ENCODE assay signal across 21 mouse cellular contexts in the genomic region with DNA sequence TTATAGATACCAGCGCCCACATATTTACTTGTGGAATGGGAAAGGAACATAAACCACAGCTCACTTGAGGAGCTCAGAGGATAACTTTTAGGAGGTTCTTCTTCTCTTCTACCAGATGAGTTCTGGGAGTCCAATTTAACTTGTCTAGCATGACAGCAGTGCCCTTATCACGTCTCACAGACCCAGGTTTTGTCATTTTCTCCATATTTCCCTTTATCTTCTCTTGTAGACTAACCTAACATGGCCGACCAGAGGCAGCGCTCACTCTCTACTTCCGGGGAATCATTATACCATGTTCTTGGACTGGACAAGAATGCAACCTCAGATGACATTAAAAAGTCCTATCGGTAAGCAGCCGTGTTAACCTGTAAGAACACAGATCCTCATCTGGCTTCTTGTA. TPM values are rescaled to one million over a fixed set of nuclear protein-coding genes. Genes with fewer than 3 reads are reported as not detected.
DNase-seq lines count a peak whose midpoint lies in the region; ATAC-seq and TF ChIP-seq lines count a peak whose summit lies in the region.
"Had no signal": no experiment of that assay in that cellular context is flagged by ENCODE, and none has a peak within 500 bp of the region (broad histone marks: within the 10 kb centered on the region; RNA-seq: fewer than 3 reads in every experiment).

No protein-coding gene starts in this region.

- no peaks in the 10 kb centered on the region for H3K9me3 ChIP-seq in liver, embryonic 12.5 days (replicated peaks)
- H3K9me3 ChIP-seq in liver, embryonic 16.5 days (replicated peaks; ENCODE audit: control insufficient read depth, low read length), result no peaks in the 10 kb centered on the region
- no peaks in the 10 kb centered on the region for H3K9me3 ChIP-seq in forebrain, postnatal 0 days (ENCODE audit: low read length)
- no peaks in the 10 kb centered on the region for H3K9me3 ChIP-seq in hindbrain, embryonic 16.5 days (ENCODE audit: control insufficient read depth, low read length)
- no peaks in the 10 kb centered on the region for H3K9me3 ChIP-seq in intestine, embryonic 16.5 days (ENCODE audit: control insufficient read depth, low read length)
- H3K9me3 ChIP-seq: embryonic facial prominence, embryonic 10.5 days; forebrain, embryonic 15.5 days; hindbrain, embryonic 12.5 days had no signal

- peaks cover 63% of the 10 kb centered on the region for H3K4me1 ChIP-seq in liver, embryonic 12.5 days
- H3K4me1 ChIP-seq in liver, embryonic 16.5 days (ENCODE audit: control insufficient read depth, low read depth, low read length), result peaks cover 14% of the 10 kb centered on the region
- no peaks in the 10 kb centered on the region for H3K4me1 ChIP-seq in forebrain, postnatal 0 days (ENCODE audit: insufficient read depth)
- no peaks in the 10 kb centered on the region for H3K4me1 ChIP-seq in hindbrain, embryonic 16.5 days (ENCODE audit: control insufficient read depth, insufficient read depth, low read depth, low read length)
- no peaks in the 10 kb centered on the region for H3K4me1 ChIP-seq in intestine, embryonic 16.5 days (ENCODE audit: control insufficient read depth, insufficient read depth, low read length)
- H3K4me1 ChIP-seq: embryonic facial prominence, embryonic 10.5 days; forebrain, embryonic 15.5 days; hindbrain, embryonic 12.5 days had no signal

- peaks cover 61% of the 10 kb centered on the region for H3K36me3 ChIP-seq in liver, embryonic 12.5 days
- peaks cover 37% of the 10 kb centered on the region for H3K36me3 ChIP-seq in liver, embryonic 16.5 days (ENCODE audit: control insufficient read depth, insufficient read depth)
- H3K36me3 ChIP-seq in forebrain, postnatal 0 days (ENCODE audit: insufficient read depth), result peaks cover 47% of the 10 kb centered on the region
- peaks cover 32% of the 10 kb centered on the region for H3K36me3 ChIP-seq in hindbrain, embryonic 16.5 days (ENCODE audit: control insufficient read depth, insufficient read depth, low read length)
- H3K36me3 ChIP-seq in intestine, embryonic 16.5 days (ENCODE audit: control insufficient read depth, insufficient read depth, low read length), result peaks cover 25% of the 10 kb centered on the region

- H3K27me3 ChIP-seq in liver, embryonic 12.5 days (replicated peaks), result no peaks in the 10 kb centered on the region
- no peaks in the 10 kb centered on the region for H3K27me3 ChIP-seq in liver, embryonic 16.5 days (ENCODE audit: control insufficient read depth, insufficient read depth, low read depth, low read length)
- H3K27me3 ChIP-seq in forebrain, postnatal 0 days (ENCODE audit: insufficient read depth, low read length), result no peaks in the 10 kb centered on the region
- H3K27me3 ChIP-seq in hindbrain, embryonic 16.5 days (replicated peaks; ENCODE audit: control insufficient read depth, insufficient read depth, low read length), result no peaks in the 10 kb centered on the region
- H3K27me3 ChIP-seq in intestine, embryonic 16.5 days (replicated peaks; ENCODE audit: control insufficient read depth, insufficient read depth, low read length), result no peaks in the 10 kb centered on the region
- H3K27me3 ChIP-seq: forebrain, embryonic 15.5 days; hindbrain, embryonic 12.5 days had no signal

- peak; percentile 66 for DNase-seq in c-Kit-positive CD71-positive TER-119-negative erythroid progenitor cells, embryonic 14.5 days (ENCODE audit: low read depth)
- no peak for DNase-seq in forebrain, postnatal 0 days
- no peak for DNase-seq in right cerebral cortex, postnatal 4 days
- DNase-seq: adrenal gland, adult 2 months; adrenal gland, postnatal 25 days; cerebellum, adult 11-12 months; cerebellum, adult 9-11 months; cerebellum, postnatal 36 days; gastrocnemius, postnatal 25 days; heart, postnatal 10 days; heart, postnatal 4 days had no signal

- H3K27ac ChIP-seq in liver, embryonic 12.5 days, result peak overlapping the region; percentile 79
- peak overlapping the region; percentile 75 for H3K27ac ChIP-seq in liver, embryonic 16.5 days (ENCODE audit: low read length)
- H3K27ac ChIP-seq in forebrain, postnatal 0 days (ENCODE audit: low read depth, low read length), result no peak overlapping the region
- no peak overlapping the region for H3K27ac ChIP-seq in hindbrain, embryonic 16.5 days (ENCODE audit: low read depth, low read length)
- no peak overlapping the region for H3K27ac ChIP-seq in intestine, embryonic 16.5 days (ENCODE audit: low read length)
- H3K27ac ChIP-seq: embryonic facial prominence, embryonic 10.5 days; forebrain, embryonic 15.5 days; hindbrain, embryonic 12.5 days; hindbrain, postnatal 0 days had no signal

- ATAC-seq in erythroblast, adult 5-6 weeks (replicated peaks; ENCODE audit: low FRiP score, poor library complexity, severe bottlenecking), result peak; percentile 54
- peak; percentile 84 for ATAC-seq in liver, embryonic 12.5 days
- ATAC-seq in liver, embryonic 16.5 days (ENCODE audit: low read depth), result peak; percentile 75
- ATAC-seq in forebrain, postnatal 0 days, result no peak
- no peak for ATAC-seq in hindbrain, embryonic 16.5 days
- ATAC-seq in intestine, embryonic 16.5 days, result no peak
- ATAC-seq: forebrain, embryonic 15.5 days; hindbrain, postnatal 0 days had no signal

- 48% methylated on average over 7 of the region's 7 CpGs for WGBS in liver, embryonic 12.5 days (ENCODE audit: insufficient replicate concordance)
- WGBS in liver, embryonic 16.5 days (ENCODE audit: insufficient replicate concordance), result 59% methylated on average over 7 of the region's 7 CpGs
- 96% methylated on average over 7 of the region's 7 CpGs for WGBS in forebrain, postnatal 0 days
- 97% methylated on average over 7 of the region's 7 CpGs for WGBS in hindbrain, embryonic 16.5 days
- WGBS in intestine, embryonic 16.5 days, result 93% methylated on average over 7 of the region's 7 CpGs

- H3K9ac ChIP-seq in liver, embryonic 12.5 days, result 0 out of 2 replicates have a peak overlapping the region, but pooled peaks have one; percentile 18
- H3K9ac ChIP-seq in liver, embryonic 16.5 days (ENCODE audit: low read depth, low read length), result no peak overlapping the region
- no peak overlapping the region for H3K9ac ChIP-seq in forebrain, postnatal 0 days
- H3K9ac ChIP-seq in hindbrain, embryonic 16.5 days (ENCODE audit: low read depth, low read length), result no peak overlapping the region
- H3K9ac ChIP-seq in intestine, embryonic 16.5 days (ENCODE audit: low read depth, low read length), result no peak overlapping the region
- H3K9ac ChIP-seq: forebrain, embryonic 15.5 days; hindbrain, embryonic 12.5 days had no signal

- TF ChIP-seq CTCF in forebrain, postnatal 0 days (IDR thresholded peaks at IDR 0.05; ENCODE audit: low read depth), result no peak

- no peak overlapping the region for H3K4me3 ChIP-seq in liver, embryonic 12.5 days
- H3K4me3 ChIP-seq in liver, embryonic 16.5 days (ENCODE audit: low read depth, low read length), result no peak overlapping the region
- no peak overlapping the region for H3K4me3 ChIP-seq in forebrain, postnatal 0 days (ENCODE audit: low read depth, low read length)
- no peak overlapping the region for H3K4me3 ChIP-seq in hindbrain, embryonic 16.5 days (ENCODE audit: low read length)
- H3K4me3 ChIP-seq in intestine, embryonic 16.5 days (ENCODE audit: low read length), result no peak overlapping the region
- H3K4me3 ChIP-seq: embryonic facial prominence, embryonic 10.5 days; erythroblast, embryonic 14.5 days; forebrain, embryonic 15.5 days; hindbrain, embryonic 12.5 days had no signal

- peak overlapping the region; percentile 40 for H3K4me2 ChIP-seq in liver, embryonic 12.5 days
- peak overlapping the region; percentile 14; the same call in 1 of the 2 replicates for H3K4me2 ChIP-seq in liver, embryonic 16.5 days (ENCODE audit: low read depth, low read length)
- no peak overlapping the region for H3K4me2 ChIP-seq in forebrain, postnatal 0 days (ENCODE audit: low read depth)
- no peak overlapping the region for H3K4me2 ChIP-seq in hindbrain, embryonic 16.5 days (ENCODE audit: low read length)
- H3K4me2 ChIP-seq in intestine, embryonic 16.5 days (ENCODE audit: low read depth, low read length), result no peak overlapping the region
- H3K4me2 ChIP-seq: forebrain, embryonic 15.5 days; hindbrain, embryonic 12.5 days had no signal

RNA-seq across cellular contexts. Expression of a gene that starts 25.9 kb away (rescaled TPM):
- 8.2 and 17.1 TPM in 2 replicates for total RNA-seq in erythroblast, adult 5-6 weeks (2015; ENCODE audit: low replicate concordance)
- 12.7 and 14.8 TPM in 2 replicates for total RNA-seq in erythroblast, adult 5-6 weeks (2017; ENCODE audit: low replicate concordance)
- 43.6 and 45.0 TPM in 2 replicates for polyA plus RNA-seq in liver, embryonic 12.5 days (2016; fragmentation: Nextera tagmentation; extraction: Ambion mirVana)
- 26.4 and 27.3 TPM in 2 replicates for polyA plus RNA-seq in liver, embryonic 16.5 days (2015; fragmentation: Nextera tagmentation; extraction: Ambion mirVana)
- 252 and 369 TPM in 2 replicates for total RNA-seq in forebrain, postnatal 0 days (2014; rRNA removed)
- polyA plus RNA-seq in forebrain, postnatal 0 days (2015; fragmentation: Nextera tagmentation; extraction: Ambion mirVana), result 207 and 270 TPM in 2 replicates
- 284 and 286 TPM in 2 replicates for polyA plus RNA-seq in hindbrain, embryonic 16.5 days (2015; fragmentation: Nextera tagmentation; extraction: Ambion mirVana)
- 73.5 and 74.1 TPM in 2 replicates for polyA plus RNA-seq in intestine, embryonic 16.5 days (2015; fragmentation: Nextera tagmentation; extraction: Ambion mirVana)

RNA-seq across cellular contexts. Expression of a gene that starts 38.5 kb away (rescaled TPM):
- total RNA-seq in erythroblast, adult 5-6 weeks (2015; ENCODE audit: low replicate concordance), result 18.8 and 40.8 TPM in 2 replicates
- total RNA-seq in erythroblast, adult 5-6 weeks (2017; ENCODE audit: low replicate concordance), result 11.6 and 16.0 TPM in 2 replicates
- 30.7 and 32.7 TPM in 2 replicates for polyA plus RNA-seq in liver, embryonic 12.5 days (2016; fragmentation: Nextera tagmentation; extraction: Ambion mirVana)
- polyA plus RNA-seq in liver, embryonic 16.5 days (2015; fragmentation: Nextera tagmentation; extraction: Ambion mirVana), result 21.0 and 23.6 TPM in 2 replicates
- 55.8 and 59.1 TPM in 2 replicates for total RNA-seq in forebrain, postnatal 0 days (2014; rRNA removed)
- polyA plus RNA-seq in forebrain, postnatal 0 days (2015; fragmentation: Nextera tagmentation; extraction: Ambion mirVana), result 42.7 and 43.0 TPM in 2 replicates
- 58.5 and 59.4 TPM in 2 replicates for polyA plus RNA-seq in hindbrain, embryonic 16.5 days (2015; fragmentation: Nextera tagmentation; extraction: Ambion mirVana)
- 75.0 and 78.0 TPM in 2 replicates for polyA plus RNA-seq in intestine, embryonic 16.5 days (2015; fragmentation: Nextera tagmentation; extraction: Ambion mirVana)

RNA-seq across cellular contexts. Expression of a gene that starts 45.5 kb away (rescaled TPM):
- total RNA-seq in erythroblast, adult 5-6 weeks (2015; ENCODE audit: low replicate concordance), result 9.2 and 16.9 TPM in 2 replicates
- total RNA-seq in erythroblast, adult 5-6 weeks (2017; ENCODE audit: low replicate concordance), result 21.0 and 30.1 TPM in 2 replicates
- 45.6 and 48.2 TPM in 2 replicates for polyA plus RNA-seq in liver, embryonic 12.5 days (2016; fragmentation: Nextera tagmentation; extraction: Ambion mirVana)
- polyA plus RNA-seq in liver, embryonic 16.5 days (2015; fragmentation: Nextera tagmentation; extraction: Ambion mirVana), result 24.2 and 25.0 TPM in 2 replicates
- total RNA-seq in forebrain, postnatal 0 days (2014; rRNA removed), result 45.8 and 49.6 TPM in 2 replicates
- polyA plus RNA-seq in forebrain, postnatal 0 days (2015; fragmentation: Nextera tagmentation; extraction: Ambion mirVana), result 43.7 and 46.5 TPM in 2 replicates
- 57.3 and 63.6 TPM in 2 replicates for polyA plus RNA-seq in hindbrain, embryonic 16.5 days (2015; fragmentation: Nextera tagmentation; extraction: Ambion mirVana)
- 52.2 and 52.7 TPM in 2 replicates for polyA plus RNA-seq in intestine, embryonic 16.5 days (2015; fragmentation: Nextera tagmentation; extraction: Ambion mirVana)

RNA-seq across cellular contexts. Expression of a gene that starts 46.5 kb away (rescaled TPM):
- 2.1 and 6.3 TPM in 2 replicates for total RNA-seq in erythroblast, adult 5-6 weeks (2015; ENCODE audit: low replicate concordance)
- 1.5 and 5.1 TPM in 2 replicates for total RNA-seq in erythroblast, adult 5-6 weeks (2017; ENCODE audit: low replicate concordance)
- polyA plus RNA-seq in liver, embryonic 12.5 days (2016; fragmentation: Nextera tagmentation; extraction: Ambion mirVana), result 22.2 and 23.4 TPM in 2 replicates
- polyA plus RNA-seq in liver, embryonic 16.5 days (2015; fragmentation: Nextera tagmentation; extraction: Ambion mirVana), result 6.2 and 7.6 TPM in 2 replicates
- 74.6 and 75.6 TPM in 2 replicates for total RNA-seq in forebrain, postnatal 0 days (2014; rRNA removed)
- 44.7 and 62.3 TPM in 2 replicates for polyA plus RNA-seq in forebrain, postnatal 0 days (2015; fragmentation: Nextera tagmentation; extraction: Ambion mirVana)
- polyA plus RNA-seq in hindbrain, embryonic 16.5 days (2015; fragmentation: Nextera tagmentation; extraction: Ambion mirVana), result 44.9 and 65.1 TPM in 2 replicates
- 20.5 and 20.9 TPM in 2 replicates for polyA plus RNA-seq in intestine, embryonic 16.5 days (2015; fragmentation: Nextera tagmentation; extraction: Ambion mirVana)

RNA-seq across cellular contexts. Expression of a gene that starts 49.2 kb away (rescaled TPM):
- total RNA-seq in erythroblast, adult 5-6 weeks (2015; ENCODE audit: low replicate concordance), result 21.3 and 27.5 TPM in 2 replicates
- total RNA-seq in erythroblast, adult 5-6 weeks (2017; ENCODE audit: low replicate concordance), result 25.3 and 41.0 TPM in 2 replicates
- polyA plus RNA-seq in liver, embryonic 12.5 days (2016; fragmentation: Nextera tagmentation; extraction: Ambion mirVana), result 93.4 and 95.8 TPM in 2 replicates
- polyA plus RNA-seq in liver, embryonic 16.5 days (2015; fragmentation: Nextera tagmentation; extraction: Ambion mirVana), result 62.7 and 69.3 TPM in 2 replicates
- 91.7 and 120 TPM in 2 replicates for total RNA-seq in forebrain, postnatal 0 days (2014; rRNA removed)
- 114 and 128 TPM in 2 replicates for polyA plus RNA-seq in forebrain, postnatal 0 days (2015; fragmentation: Nextera tagmentation; extraction: Ambion mirVana)
- polyA plus RNA-seq in hindbrain, embryonic 16.5 days (2015; fragmentation: Nextera tagmentation; extraction: Ambion mirVana), result 121 and 126 TPM in 2 replicates
- 122 and 134 TPM in 2 replicates for polyA plus RNA-seq in intestine, embryonic 16.5 days (2015; fragmentation: Nextera tagmentation; extraction: Ambion mirVana)

Comparison
In these comparisons a context has a peak if more than half of its experiments do, and no peak if none do; other contexts are left out.
1. ATAC-seq: peak in erythroblast, adult 5-6 weeks (single experiment), liver, embryonic 12.5 days (single experiment) and liver, embryonic 16.5 days (single experiment); none in forebrain, postnatal 0 days (single experiment), hindbrain, embryonic 16.5 days (single experiment) and intestine, embryonic 16.5 days (single experiment).
2. H3K27ac ChIP-seq: peak in liver, embryonic 12.5 days (single experiment) and liver, embryonic 16.5 days (single experiment); none in forebrain, postnatal 0 days (single experiment), hindbrain, embryonic 16.5 days (single experiment) and intestine, embryonic 16.5 days (single experiment).
3. H3K4me2 ChIP-seq: peak in liver, embryonic 12.5 days (single experiment) and liver, embryonic 16.5 days (single experiment); none in forebrain, postnatal 0 days (single experiment), hindbrain, embryonic 16.5 days (single experiment) and intestine, embryonic 16.5 days (single experiment).